ENCODE assay signal across 8 mouse cellular contexts in genomic region chr10:75744017-75744416, GRCm38 (mm10). TPM values are rescaled to one million over a fixed set of nuclear protein-coding genes. Genes with fewer than 3 reads are reported as not detected.
DNase-seq lines count a peak whose midpoint lies in the region; ATAC-seq and TF ChIP-seq lines count a peak whose summit lies in the region.

No protein-coding gene starts in this region.

- no peak overlapping the region for H3K9ac ChIP-seq in hindbrain, embryonic 14.5 days

- H3K36me3 ChIP-seq in hindbrain, embryonic 14.5 days (replicated peaks; ENCODE audit: control insufficient read depth, insufficient read depth), result peaks cover 82% of the 10 kb centered on the region

- WGBS in hindbrain, embryonic 14.5 days, result 50% methylated on average over 3 of the region's 3 CpGs

- no peaks in the 10 kb centered on the region for H3K27me3 ChIP-seq in Patski
- H3K27me3 ChIP-seq in hindbrain, embryonic 14.5 days (ENCODE audit: control insufficient read depth, insufficient read depth, low read length), result no peaks in the 10 kb centered on the region

- POLR2A ChIA-PET in Patski (lab: Charles Lee), result no interaction called here

- peak; percentile 89 for TF ChIP-seq CTCF in Patski (IDR thresholded peaks at IDR 0.05)

- CTCF ChIA-PET in Patski (lab: Charles Lee), result interaction anchor here (0.8 to 3.3 kb wide), 12 partner anchors 8 to 208 kb away, joined by 3 to 13 read pairs (median 6); no protein-coding TSS in a partner anchor

- no peak overlapping the region for H3K4me3 ChIP-seq in hindbrain, embryonic 14.5 days (replicated peaks; ENCODE audit: low read length)

- 0 out of 2 replicates have a peak overlapping the region, but pooled peaks have one; percentile 12 for H3K27ac ChIP-seq in hindbrain, embryonic 14.5 days

- no peaks in the 10 kb centered on the region for H3K9me3 ChIP-seq in hindbrain, embryonic 14.5 days (ENCODE audit: control insufficient read depth, low read length)

- DNase-seq in Patski (ENCODE audit: low read depth, low spot score), result no peak
- peak; percentile 90 for DNase-seq in cerebellum, adult 9-10 months
- peak; percentile 91 for DNase-seq in hindbrain, embryonic 14.5 days (ENCODE audit: low spot score)
- peak; percentile 75 to 86 for DNase-seq in layer of hippocampus, postnatal 14 days (ENCODE audit: low spot score in 2 of 2)
- DNase-seq in lung, postnatal 14 days, result peak; percentile 89
- peak; percentile 92 for DNase-seq in retina, embryonic 14.5 days (ENCODE audit: low spot score)
- peak; percentile 79 for DNase-seq in thymus, postnatal 25 days

- H3K4me1 ChIP-seq in hindbrain, embryonic 14.5 days (replicated peaks; ENCODE audit: control insufficient read depth, insufficient read depth, low read length), result no peaks in the 10 kb centered on the region

- H3K4me2 ChIP-seq in hindbrain, embryonic 14.5 days (replicated peaks), result no peak overlapping the region

- in situ Hi-C loops in Patski (cut with MboI; ENCODE audit: low pct_unique_long_range_greater_than_20kb), result loop anchor here (5.0 kb wide), 2 partner anchors 113 to 208 kb away; partner anchors contain the start of gene Gm5134

- ATAC-seq in Patski, result no peak
- ATAC-seq in frontal cortex, adult (ENCODE audit: low TSS enrichment), result peak; percentile 81
- ATAC-seq in hindbrain, embryonic 14.5 days (ENCODE audit: low FRiP score), result peak; percentile 86

RNA-seq across cellular contexts. Expression of gene Cabin1, which starts 20.1 kb away (rescaled TPM):
- 40.7 TPM for polyA plus RNA-seq in Patski (2021)
- polyA plus RNA-seq in hindbrain, embryonic 14.5 days (2014; fragmentation: Nextera tagmentation; extraction: Ambion mirVana), result 32.4 and 40.4 TPM in 2 replicates
- 10 to 100 TPM; 66.9 to 81.2 TPM for total RNA-seq in layer of hippocampus, postnatal 14 days (2021)

RNA-seq across cellular contexts. Expression of gene Ddt, which starts 29.2 kb away (rescaled TPM):
- 128 TPM for polyA plus RNA-seq in Patski (2021)
- polyA plus RNA-seq in hindbrain, embryonic 14.5 days (2014; fragmentation: Nextera tagmentation; extraction: Ambion mirVana), result 84.3 and 89.8 TPM in 2 replicates
- total RNA-seq in layer of hippocampus, postnatal 14 days (2021), result 10 to 100 TPM; 37.8 to 42.2 TPM

RNA-seq across cellular contexts. Expression of gene Gm20441, which starts 36.7 kb away (rescaled TPM):
- polyA plus RNA-seq in Patski (2021), result not detected
- not detected in 2 replicates for polyA plus RNA-seq in hindbrain, embryonic 14.5 days (2014; fragmentation: Nextera tagmentation; extraction: Ambion mirVana)
- total RNA-seq in layer of hippocampus, postnatal 14 days (2021), result not detected

RNA-seq across cellular contexts. Expression of gene Gstt3, which starts 37.2 kb away (rescaled TPM):
- polyA plus RNA-seq in Patski (2021), result 0.03 TPM
- polyA plus RNA-seq in hindbrain, embryonic 14.5 days (2014; fragmentation: Nextera tagmentation; extraction: Ambion mirVana), result 0.57 and 1.4 TPM in 2 replicates
- total RNA-seq in layer of hippocampus, postnatal 14 days (2021), result 1 to 10 TPM; 1.3 to 2.5 TPM

RNA-seq across cellular contexts. Expression of gene Gstt1, which starts 54.4 kb away (rescaled TPM):
- polyA plus RNA-seq in Patski (2021), result 0.45 TPM
- polyA plus RNA-seq in hindbrain, embryonic 14.5 days (2014; fragmentation: Nextera tagmentation; extraction: Ambion mirVana), result 12.1 and 12.2 TPM in 2 replicates
- total RNA-seq in layer of hippocampus, postnatal 14 days (2021), result 1 to 10 TPM; 4.6 to 4.7 TPM
